Mouse (Mus musculus): ENCODE measurements at regions not wholly inside any gene's neighbourhood (a gene's known extent, or its start where the extent isn't known, plus 50 kb on each side); places are given as distances from the start of the nearest gene placed in this dataset.
"Not testable (repeated sequence)": the region's sequence is repeated elsewhere in the genome, so short reads cannot be mapped to it uniquely, and the experiment has no call there.

- no peak for DNase-seq (ENCODE audit: extremely low spot score, low read depth, low spot score)
Measured at GRCm38 (mm10) chr16:30681421-30681820, 81.9 kb downstream of the Fam43a start.

DNA sequence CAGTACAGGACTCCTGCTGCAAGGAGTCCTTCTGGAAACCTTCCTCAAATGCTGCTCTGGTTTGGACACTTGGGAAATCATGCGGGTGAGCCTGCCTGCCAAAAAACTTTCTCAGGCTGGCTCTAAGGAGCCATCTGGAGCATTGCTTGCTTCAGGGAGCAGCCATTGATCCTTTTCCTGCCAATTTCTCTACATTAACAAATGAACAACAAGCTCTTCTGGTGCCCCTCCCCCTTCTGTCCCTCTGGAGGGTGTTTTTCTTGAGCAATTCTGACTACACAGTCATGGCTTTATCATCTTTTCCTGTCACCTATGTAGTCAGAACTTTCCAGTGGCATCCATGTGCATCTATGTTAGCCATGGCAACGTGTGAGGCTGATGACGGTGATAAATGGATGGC is 84.5 kb downstream of the Fam43a start:
- no peak for DNase-seq (ENCODE audit: extremely low spot score, low read depth, low spot score)

- no peak for DNase-seq (ENCODE audit: extremely low spot score, low read depth, low spot score)
Measured at GRCm38 (mm10) chr16:30686536-30686935, 87.0 kb downstream of the Fam43a start.

GRCm38 (mm10) chr16:30687225-30687624 is 87.7 kb downstream of the Fam43a start:
- DNase-seq (ENCODE audit: extremely low spot score, low read depth, low spot score): no peak

DNA sequence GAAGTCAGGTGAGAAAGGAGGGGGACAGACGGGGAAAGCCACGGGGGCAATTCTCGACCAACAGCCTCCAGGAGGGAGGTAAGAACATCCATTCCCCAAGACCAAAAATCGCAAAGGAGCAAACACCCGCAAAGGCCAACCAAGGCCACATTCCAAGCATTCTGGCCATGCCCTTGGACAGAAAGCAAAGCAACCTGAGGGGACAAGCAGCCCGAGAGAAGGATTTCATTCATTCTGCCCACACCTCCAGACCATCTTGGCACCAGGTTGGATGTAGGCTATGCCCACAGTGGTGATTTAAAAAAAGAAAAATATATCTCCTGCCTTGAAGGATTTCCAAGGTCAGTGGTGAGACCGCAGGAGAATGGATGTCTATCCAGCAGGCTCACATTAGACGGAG is 88.2 kb downstream of the Fam43a start:
- DNase-seq (ENCODE audit: extremely low spot score, low read depth, low spot score): no peak

DNA sequence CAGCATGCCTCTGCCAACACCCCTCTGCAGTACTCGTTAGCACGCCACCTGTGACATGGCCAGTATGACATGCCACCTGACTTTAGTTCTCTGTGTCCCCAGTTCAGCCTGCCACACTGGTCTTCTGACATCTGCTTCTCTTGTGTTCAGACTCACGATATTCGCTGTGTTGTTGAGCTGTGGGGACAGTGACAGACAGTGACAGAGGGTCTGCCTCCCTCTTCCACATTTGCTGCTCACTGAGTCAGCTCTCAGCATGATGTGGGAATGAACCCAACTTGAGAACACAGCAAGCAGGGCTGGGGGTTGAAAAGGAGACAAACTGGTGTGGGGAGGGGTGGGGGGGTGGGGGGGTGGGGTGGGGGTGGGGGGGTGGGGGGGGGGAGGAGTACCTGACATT is 91.0 kb downstream of the Fam43a start:
- DNase-seq (ENCODE audit: extremely low spot score, low read depth, low spot score): no peak

GRCm38 (mm10) chr16:30691964-30692363 is 92.4 kb downstream of the Fam43a start:
- DNase-seq (ENCODE audit: extremely low spot score, low read depth, low spot score): no peak

DNA sequence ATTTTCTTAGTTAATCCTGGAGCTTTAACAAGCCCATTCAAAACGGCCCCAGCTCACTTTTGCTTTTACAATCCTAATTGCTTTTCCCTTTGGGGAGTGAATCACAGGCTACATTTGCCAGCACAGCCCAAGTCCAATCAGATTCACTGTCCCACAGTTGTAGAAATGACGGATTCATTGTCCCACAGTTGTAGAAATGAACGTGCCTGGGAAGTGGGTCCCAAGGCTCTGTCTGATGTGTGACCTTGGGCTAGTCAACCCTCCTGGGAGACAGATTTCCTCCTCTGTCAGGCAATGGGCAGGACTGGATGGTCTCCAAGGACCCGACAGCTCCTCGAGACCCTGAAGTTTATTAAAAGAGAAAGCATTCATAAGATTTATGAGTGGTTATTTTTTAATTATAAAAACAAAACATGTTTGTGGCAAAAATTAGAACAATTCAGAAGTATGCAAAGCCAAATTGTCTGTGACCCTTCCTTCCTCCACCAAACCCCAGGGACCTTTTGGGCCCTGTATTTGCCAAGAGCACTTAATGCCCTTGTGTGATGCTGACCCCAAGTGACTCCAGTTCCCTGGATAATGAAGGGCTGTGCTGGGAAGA is 93.1 kb downstream of the Fam43a start:
- no peak for DNase-seq (ENCODE audit: extremely low spot score, low read depth, low spot score)

DNA sequence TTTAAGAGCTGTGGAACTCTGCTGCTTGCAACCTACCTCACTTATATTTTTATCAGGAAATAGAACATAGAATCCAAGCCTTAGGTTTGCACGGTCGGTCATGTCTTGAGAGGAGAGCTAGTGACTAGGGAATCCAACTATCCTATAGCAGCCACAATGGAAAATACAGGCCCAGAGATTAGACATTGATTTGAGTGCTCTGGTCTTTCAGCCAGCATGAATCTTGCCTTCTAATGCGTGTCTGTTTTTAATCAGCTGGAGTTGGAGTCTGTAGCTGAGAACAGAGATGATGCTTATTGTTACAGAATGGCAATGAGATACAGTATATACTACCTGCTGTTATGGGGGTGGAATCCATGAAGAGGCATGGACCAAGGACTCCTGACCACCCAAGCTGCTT is 93.7 kb downstream of the Fam43a start:
- DNase-seq (ENCODE audit: extremely low spot score, low read depth, low spot score): no peak

DNA sequence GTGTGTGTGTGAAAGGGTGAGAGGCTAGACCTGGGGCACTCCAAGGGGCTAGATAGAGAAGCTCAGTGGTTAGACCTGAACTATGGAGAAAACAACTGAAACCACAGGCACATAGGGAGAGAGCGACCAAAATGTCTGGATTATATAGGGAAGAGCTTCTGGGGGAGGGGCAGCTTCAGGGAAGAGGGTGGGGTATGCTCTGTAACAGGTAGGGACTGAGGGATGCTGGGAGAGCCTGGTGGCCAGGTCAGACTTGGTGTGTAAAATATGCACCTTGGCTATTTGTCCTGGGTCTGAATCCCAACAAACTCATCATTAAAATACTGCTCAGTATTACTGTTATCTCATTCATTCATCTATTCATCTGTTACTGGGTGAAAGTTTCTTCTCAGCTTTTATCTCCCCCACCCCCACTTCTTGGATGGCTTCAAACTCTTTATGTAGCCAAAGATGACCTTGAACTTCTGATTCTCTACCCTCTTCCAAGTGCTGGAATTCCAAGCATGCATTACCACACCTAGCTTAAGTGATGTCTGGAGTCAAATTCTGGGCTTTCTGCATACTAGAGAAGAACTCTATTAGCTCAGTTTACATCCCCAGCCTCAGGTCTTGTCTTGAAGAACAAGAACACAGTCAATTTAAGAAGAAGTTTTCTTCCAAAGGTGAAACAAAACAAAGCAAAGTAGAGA is 94.5 kb downstream of the Fam43a start:
- no peak for DNase-seq (ENCODE audit: extremely low spot score, low read depth, low spot score)

GRCm38 (mm10) chr16:30695691-30696090 is 96.2 kb downstream of the Fam43a start:
- DNase-seq (ENCODE audit: extremely low spot score, low read depth, low spot score): no peak

- DNase-seq (ENCODE audit: extremely low spot score, low read depth, low spot score): no peak
Measured at GRCm38 (mm10) chr16:30697209-30697608, 97.7 kb downstream of the Fam43a start.

GRCm38 (mm10) chr16:30697806-30698205 is 98.3 kb downstream of the Fam43a start:
- no peak for DNase-seq (ENCODE audit: extremely low spot score, low read depth, low spot score)

DNA sequence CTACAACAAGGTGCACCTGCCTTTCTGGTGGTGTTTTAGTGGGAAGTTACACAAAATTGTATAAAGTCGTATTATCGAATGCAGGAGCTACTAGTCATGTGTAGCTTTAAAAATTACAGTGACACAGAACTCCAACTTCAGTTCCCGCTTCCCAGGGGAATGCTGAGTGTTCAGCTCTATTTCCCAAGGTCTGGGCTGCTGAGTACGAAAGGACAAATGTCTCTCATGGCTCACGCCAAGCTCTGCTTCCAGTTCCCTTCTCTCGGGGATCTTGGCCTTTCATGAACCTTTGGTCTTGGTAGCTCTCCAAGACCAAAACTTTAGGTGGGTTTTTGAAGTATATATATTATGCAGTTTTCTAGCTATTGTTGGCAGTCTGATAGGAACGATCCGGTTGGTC is 104.3 kb downstream of the Fam43a start:
- DNase-seq (ENCODE audit: extremely low spot score, low read depth, low spot score): no peak

DNA sequence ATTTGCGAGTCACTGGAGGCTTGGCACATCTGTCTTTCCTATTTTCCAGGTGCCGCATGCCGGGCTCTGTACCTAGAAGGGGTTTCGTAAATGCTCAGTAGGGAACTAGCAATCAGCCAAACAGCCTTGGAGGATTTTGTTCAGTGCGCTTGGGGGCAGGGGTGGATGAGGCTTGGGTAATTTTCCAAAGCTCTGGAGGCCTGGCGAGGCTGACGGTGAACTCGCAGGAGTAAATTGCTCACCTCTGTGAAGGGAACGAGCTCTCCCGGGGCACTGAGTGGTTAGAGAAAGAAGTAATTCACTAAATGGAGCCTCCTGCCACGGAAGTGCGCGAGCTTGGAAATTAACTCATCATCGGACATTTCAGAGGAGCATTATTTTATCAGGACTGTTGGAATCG is 110.0 kb downstream of the Fam43a start:
- no peak for DNase-seq (ENCODE audit: extremely low spot score, low read depth, low spot score)

GRCm38 (mm10) chr16:30709975-30710374 is 110.5 kb downstream of the Fam43a start:
- no peak for DNase-seq (ENCODE audit: extremely low spot score, low read depth, low spot score)

DNA sequence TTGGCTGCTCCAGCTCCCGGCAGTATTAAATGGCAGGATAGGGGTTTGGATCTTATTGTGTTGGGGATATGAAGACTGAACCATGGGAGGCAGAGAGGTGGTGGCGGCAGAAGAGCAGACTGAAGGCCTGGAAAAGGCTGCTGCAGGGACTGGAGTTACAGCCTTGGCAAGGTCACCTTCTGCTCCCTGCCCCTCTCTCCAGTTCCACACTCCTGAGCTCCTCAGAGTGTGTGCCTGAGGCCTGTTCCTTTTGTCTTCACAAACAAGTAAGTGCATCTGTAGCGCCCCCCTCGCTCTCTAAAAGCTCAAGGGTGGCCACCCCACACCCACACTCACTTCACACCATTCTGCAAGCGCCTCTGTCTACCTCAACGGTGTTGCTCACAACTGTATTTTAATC is 113.0 kb downstream of the Fam43a start:
- no peak for DNase-seq (ENCODE audit: extremely low spot score, low read depth, low spot score)

DNA sequence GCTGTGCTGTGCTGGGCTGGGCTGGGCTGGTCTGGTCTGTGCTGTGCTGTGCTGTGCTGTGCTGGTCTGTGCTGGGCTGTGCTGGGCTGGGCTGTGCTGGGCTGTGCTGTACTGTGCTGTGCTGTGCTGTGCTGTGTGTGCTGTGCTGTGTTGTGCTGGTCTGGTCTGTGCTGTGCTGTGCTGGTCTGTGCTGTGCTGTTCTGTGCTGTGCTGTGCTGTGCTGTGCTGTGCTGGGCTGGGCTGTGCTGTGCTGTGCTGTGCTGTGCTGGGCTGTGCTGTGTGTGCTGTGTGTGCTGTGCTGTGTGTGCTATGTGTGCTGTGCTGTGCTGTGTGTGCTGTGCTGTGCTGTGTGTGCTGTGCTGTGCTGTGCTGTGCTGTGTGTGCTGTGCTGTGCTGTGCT is 118.1 kb downstream of the Fam43a start:
- not testable (repeated sequence) for DNase-seq (ENCODE audit: extremely low spot score, low read depth, low spot score)

- DNase-seq (ENCODE audit: extremely low spot score, low read depth, low spot score): no peak
Measured at GRCm38 (mm10) chr16:30720791-30721190, 121.3 kb downstream of the Fam43a start.

GRCm38 (mm10) chr16:30721223-30721622 is 121.7 kb downstream of the Fam43a start:
- no peak for DNase-seq (ENCODE audit: extremely low spot score, low read depth, low spot score)

GRCm38 (mm10) chr16:30722372-30722771 is 122.8 kb downstream of the Fam43a start:
- no peak for DNase-seq (ENCODE audit: extremely low spot score, low read depth, low spot score)

GRCm38 (mm10) chr16:30724591-30724990 is 125.1 kb downstream of the Fam43a start:
- no peak for DNase-seq (ENCODE audit: extremely low spot score, low read depth, low spot score)

All from hindlimb bud, embryonic 11.5 days (tissue).